Mouse (Mus musculus): Measurements from ENCODE around the gene Gm527. TPM values are rescaled to one million over a fixed set of nuclear protein-coding genes. Genes with fewer than 3 reads are reported as not detected.
A peak's percentile ranks its signal among the peaks of the same experiment; 100 is the strongest.

Gm527 gene
- total RNA-seq (2021): 10 to 100 TPM; 17.3 to 18.6 TPM
- long read RNA-seq, experiment 1, transcript Gm527-201 (5 exons, 1,468 nt): major isoform, 7 of 8 reads
- long read RNA-seq, experiment 1, partial matches to known transcripts: 1 of 8 reads
- long read RNA-seq, experiment 1, other reads (novel, unspliced or antisense): 0 of 8 reads
- long read RNA-seq, experiment 2, partial matches to known transcripts: 0 of 5 reads
- long read RNA-seq, experiment 2, other reads (novel, unspliced or antisense): 2 of 5 reads

- DNase-seq (ENCODE audit: low spot score in 2 of 2): peak; percentile 90 to 94
These were observed at the start of gene Gm527 for GRCm38 (mm10) chr12:64917578-64918471. Gene Gm527, plus strand, starts transcription at chr12:64917906.

DNA sequence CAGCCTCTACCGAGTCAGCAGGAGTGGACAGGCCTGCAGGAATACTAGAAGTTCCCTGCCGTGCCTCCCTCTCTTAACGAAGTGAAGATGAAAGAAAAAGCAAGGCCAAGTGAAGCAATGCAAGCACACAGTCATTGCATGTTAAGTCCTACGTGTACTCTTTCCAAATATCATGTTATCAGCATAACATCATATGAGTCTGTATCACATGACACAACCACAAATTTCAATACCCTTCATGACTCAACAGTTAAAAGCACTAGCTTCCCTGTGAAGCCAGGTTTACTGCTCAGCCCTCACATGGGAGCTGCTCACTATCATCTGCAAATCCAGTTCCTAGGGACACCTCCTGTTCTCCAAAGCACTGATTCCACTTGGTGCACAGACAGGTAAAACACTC lies 46.6 kb upstream of the Gm527 start:
- DNase-seq (ENCODE audit: low spot score in 2 of 2): no peak

DNA sequence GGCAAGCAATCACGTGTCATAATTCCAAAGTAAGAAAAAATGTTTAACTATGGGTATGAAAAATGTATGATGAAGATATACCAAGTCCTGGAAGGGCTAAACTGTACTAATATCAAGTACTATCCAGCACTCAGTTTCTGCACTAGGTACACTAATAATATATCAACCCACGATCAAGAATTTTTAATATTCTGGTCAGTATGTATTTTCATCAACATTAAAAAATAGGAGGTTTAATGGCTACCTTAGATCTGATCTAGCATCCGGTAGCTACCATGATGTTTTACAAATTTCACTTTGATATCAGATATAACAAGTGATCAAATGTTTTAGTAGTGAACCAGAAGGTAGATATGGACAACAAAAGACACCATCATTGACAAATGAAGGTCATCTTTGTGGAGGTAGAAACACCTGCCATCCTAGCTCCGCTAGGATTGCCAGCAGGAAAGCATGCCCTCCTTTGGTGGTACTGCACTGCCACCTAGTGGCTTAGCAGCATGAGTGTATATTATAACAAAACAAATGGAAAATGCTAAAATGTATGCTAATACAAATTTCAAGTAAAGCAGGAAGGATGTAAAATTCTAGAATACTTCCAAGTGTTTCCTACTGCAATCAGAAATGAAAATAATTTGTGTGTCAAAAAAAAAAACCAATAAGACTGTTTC lies 20.5 kb upstream of the Gm527 start:
- DNase-seq (ENCODE audit: low spot score in 2 of 2): peak; percentile 63 to 75

GRCm38 (mm10) chr12:64902506-64902905 lies 15.2 kb upstream of the Gm527 start:
- DNase-seq (ENCODE audit: low spot score in 2 of 2): peak in 1 of 2 experiments; percentile 9

DNA sequence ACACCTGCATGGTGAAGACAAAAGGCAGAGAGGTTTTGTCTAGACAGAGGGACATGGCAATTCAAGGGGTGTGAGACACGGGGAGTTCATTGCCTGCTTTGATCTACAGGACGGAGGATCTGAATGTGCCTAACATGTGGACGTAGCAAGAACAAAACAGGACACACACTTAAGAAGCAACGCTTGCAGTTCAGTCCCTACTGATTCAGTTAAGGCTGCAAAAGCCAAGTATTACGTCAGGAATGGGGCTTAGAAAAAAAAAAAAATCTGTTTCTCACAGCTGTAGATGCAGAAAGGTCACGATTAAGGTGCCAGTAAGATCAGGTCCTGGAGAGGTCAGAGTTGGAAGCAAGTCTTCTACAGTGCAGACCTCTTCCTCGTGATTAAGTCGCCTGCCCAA lies 14.5 kb upstream of the Gm527 start:
- DNase-seq (ENCODE audit: low spot score in 2 of 2): no peak

DNA sequence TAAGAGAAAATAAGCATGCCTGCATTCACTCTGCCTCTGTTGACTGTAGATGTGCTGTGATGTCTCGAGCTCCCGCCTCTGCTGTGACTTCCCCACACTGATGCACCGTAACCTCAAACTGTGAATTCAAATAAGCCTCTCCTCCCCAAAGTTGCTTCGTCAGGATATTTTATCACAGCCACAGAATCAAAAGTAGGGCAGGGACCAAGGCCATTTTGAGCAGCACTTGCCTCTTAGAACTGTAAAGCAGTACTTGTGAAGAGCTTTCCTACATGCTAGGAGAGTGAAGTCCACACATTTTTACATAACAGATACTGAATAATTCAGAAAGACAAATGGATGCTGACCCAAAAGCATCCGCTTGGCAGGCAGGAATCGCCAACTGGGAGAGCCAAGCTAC lies 4.7 kb upstream of the Gm527 start:
- peak in 1 of 2 experiments; percentile 36 for DNase-seq (ENCODE audit: low spot score in 2 of 2)

- no peak for DNase-seq (ENCODE audit: low spot score in 2 of 2)
These were observed 971 bp upstream of the Gm527 start for GRCm38 (mm10) chr12:64916735-64917134.

- no peak for DNase-seq (ENCODE audit: low spot score in 2 of 2)
These were observed 19.8 kb downstream of the Gm527 start for GRCm38 (mm10) chr12:64937493-64937892.

- no peak for DNase-seq (ENCODE audit: low spot score in 2 of 2)
These were observed 46.9 kb downstream of the Gm527 start for GRCm38 (mm10) chr12:64964560-64964959.

DNA sequence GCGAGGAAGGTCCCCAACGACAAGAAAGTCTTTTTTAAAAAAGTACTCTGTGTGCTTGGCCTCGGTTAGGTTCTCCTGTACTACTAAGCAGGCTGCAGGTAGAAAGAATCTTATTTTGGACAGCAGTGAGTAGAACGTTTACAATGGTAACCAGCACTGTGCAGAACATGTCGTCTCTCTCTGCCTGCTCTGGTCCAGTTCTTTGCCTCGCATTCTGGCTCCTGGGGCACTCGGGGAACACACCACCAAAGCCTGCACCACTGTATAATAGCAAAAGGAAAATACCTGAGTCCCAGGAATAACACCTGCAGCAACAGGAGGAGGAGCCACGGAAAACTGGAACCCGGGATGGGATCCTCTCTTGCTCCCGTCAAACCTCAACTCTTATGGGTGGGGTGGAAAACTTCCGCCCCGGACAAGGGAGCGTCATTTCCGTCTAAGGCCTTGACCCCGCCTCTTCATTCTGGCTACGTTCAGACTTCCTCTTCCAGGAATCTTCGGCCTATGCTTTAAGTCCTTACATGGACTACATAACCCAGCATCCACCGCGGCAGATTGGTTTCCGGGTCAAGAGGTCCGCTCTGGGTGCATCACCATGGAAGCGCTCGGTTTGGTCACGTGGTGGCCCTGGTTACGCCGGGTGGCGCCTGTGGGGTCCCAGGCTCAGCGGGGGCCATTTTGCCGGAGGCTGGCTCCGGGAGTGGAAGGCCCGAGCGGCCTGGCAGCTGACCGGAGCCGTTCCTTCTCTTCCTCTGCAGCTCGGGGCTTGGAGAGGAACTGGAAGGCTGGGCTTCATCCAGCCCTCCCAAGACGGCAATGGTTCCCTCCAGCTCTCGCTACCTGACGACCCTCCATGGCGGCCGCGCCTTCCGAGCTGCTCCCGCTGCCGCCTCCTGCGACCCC lies 47.7 kb downstream of the Gm527 start, which contains the start of the genes Klhl28 and Togaram1:
TSS of gene Klhl28 (minus strand) at position 411 of the 903 bp plus-strand sequence.
TSS of gene Togaram1 (plus strand) at position 681 of the 903 bp plus-strand sequence.
- peak; percentile 99 for DNase-seq (ENCODE audit: low spot score in 2 of 2)

- peak; percentile 36 to 40 for DNase-seq (ENCODE audit: low spot score in 2 of 2)
These were observed 48.5 kb downstream of the Gm527 start for GRCm38 (mm10) chr12:64966101-64966631.

DNA sequence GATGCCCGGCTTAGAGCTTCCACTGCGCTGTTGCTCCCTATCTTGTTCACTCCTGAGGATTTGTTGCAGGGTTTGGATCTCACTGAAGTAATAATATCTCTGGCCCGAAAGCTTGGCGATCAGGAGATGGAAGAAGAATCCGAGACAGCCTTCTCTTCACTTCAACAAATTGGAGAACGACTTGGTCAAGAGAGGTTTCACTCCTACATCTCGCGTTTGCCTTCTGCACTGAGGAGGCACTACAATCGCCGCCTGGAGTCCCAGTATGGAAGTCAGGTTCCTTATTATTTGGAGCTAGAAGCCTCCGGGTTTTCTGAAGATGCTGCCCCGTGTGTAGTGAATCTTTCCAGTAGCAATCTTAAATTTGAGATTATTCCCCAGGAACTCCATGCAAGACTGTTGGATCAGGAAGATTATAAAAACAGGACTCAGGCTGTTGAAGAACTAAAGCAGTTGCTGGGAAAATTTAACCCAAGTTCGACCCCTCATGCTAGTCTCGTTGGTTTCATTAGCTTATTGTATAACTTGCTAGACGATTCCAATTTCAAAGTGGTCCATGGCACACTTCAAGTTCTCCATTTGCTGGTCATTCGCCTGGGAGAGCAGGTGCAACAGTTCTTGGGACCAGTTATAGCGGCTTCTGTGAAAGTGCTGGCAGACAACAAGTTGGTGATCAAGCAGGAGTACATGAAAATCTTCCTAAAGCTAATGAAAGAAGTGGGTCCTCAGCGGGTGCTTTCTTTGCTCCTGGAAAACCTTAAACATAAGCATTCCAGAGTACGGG lies 49.1 kb downstream of the Gm527 start:
- DNase-seq (ENCODE audit: low spot score in 2 of 2): no peak

DNA sequence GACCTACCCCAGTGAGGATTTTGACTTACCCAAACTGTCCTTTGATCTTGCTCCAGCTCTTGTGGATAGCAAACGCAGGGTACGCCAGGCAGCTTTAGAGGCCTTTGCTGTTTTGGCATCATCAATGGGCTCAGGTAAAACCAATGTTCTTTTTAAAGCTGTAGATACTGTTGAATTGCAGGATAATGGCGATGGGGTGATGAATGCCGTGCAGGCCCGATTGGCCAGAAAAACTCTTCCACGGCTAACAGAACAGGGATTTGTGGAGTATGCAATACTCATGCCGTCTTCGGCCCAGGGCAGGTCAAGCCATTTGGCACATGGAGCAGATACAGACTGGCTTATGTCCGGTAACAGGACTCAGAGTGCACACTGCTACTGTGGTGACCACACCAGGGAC lies 49.8 kb downstream of the Gm527 start:
- no peak for DNase-seq (ENCODE audit: low spot score in 2 of 2)

DNA sequence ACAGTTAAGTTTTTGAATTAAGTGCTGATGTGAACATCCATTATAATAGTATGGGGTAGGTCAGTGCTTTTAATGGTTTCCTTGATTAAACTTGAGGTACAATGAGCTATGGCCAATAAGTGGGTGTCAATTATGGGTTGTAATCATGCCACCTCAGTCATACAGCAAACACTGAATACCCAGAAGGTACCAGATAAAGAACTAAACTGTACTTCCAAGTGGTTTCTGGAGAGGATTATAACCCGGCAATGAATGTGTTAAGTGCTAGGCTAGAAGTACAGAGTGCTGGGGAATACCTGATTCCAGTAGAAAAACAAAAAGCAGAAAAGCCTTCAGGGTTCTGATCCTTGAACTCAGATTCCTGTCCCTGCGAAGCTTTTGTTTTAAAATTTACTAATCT lies 50.4 kb downstream of the Gm527 start:
- no peak for DNase-seq (ENCODE audit: low spot score in 2 of 2)

DNA sequence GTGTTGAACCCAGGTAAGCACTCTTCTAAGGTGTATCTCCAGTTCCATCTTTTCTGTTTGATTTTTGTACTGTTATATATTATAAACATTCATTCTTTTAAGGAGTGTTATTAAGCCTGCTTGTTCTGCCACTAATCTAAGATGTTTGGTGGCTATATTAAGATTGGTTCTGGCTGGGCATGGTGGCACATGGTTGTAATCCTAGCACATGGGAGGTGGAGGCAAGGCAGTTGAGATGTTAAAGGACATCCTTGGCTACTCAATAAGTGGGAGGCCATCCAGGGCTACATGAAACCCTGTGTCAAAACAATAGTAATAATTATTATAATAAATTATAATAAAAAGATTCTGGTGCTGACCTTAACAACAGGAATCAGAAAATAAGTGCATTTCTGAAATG lies 53.7 kb downstream of the Gm527 start:
- DNase-seq (ENCODE audit: low spot score in 2 of 2): no peak

GRCm38 (mm10) chr12:64972063-64972462 lies 54.4 kb downstream of the Gm527 start:
- DNase-seq (ENCODE audit: low spot score in 2 of 2): no peak
